Mouse (Mus musculus) midbrain, embryonic 10.5 days (tissue): Measurements from ENCODE around the gene Sf3b4. TPM values are rescaled to one million over a fixed set of nuclear protein-coding genes. Genes with fewer than 3 reads are reported as not detected.

Experiments
- DNase-seq: peaks from one replicate; pipeline ENCODE4 v3.0.0-alpha.2; 2017; ENCODE audit warnings: low spot score
- H3K27ac ChIP-seq: fragments of 300-500 bp; sonication (generic); replicated peaks from 2 replicates; pipeline ENCODE4 v1.5.1; 2016; ENCODE audit warnings: mild to moderate bottlenecking
- H3K27me3 ChIP-seq: fragments of 300-500 bp; sonication (generic); 2 replicates; pipeline ENCODE4 v1.6.1; 2016; ENCODE audit warnings: low read depth, mild to moderate bottlenecking; ENCODE audit not compliant: poor library complexity, severe bottlenecking
- H3K36me3 ChIP-seq: fragments of 300-500 bp; sonication (generic); 2 replicates; pipeline ENCODE4 v1.6.1; 2016; ENCODE audit warnings: mild to moderate bottlenecking, moderate library complexity
- H3K4me1 ChIP-seq: fragments of 300-500 bp; sonication (generic); 2 replicates; pipeline ENCODE4 v1.6.1; 2016
- H3K4me3 ChIP-seq: fragments of 300-500 bp; sonication (generic); 2 replicates; pipeline ENCODE4 v1.5.1; 2016; ENCODE audit warnings: mild to moderate bottlenecking, moderate library complexity
- H3K9me3 ChIP-seq: fragments of 300-500 bp; sonication (generic); replicated peaks from 2 replicates; pipeline ENCODE4 v1.6.1; 2016; ENCODE audit warnings: mild to moderate bottlenecking
- WGBS: fragments of 180-500 bp; shearing (Covaris S2); methylation state at CpG from one replicate; pipeline ENCODE4 v1.1.7; 2016; 5-methylcytosine and 5-hydroxymethylcytosine counted together
- polyA plus RNA-seq: library from polyadenylated mRNA; unstranded; fragments of >200 nt; fragmentation: Nextera tagmentation; extraction: Ambion mirVana; gene quantifications from 2 replicates; pipeline ENCODE4 v1.2.1, GENCODE M21; 2016

Sf3b4 gene
- polyA plus RNA-seq, 1 experiment from 2014 or later, result 271 TPM

DNA sequence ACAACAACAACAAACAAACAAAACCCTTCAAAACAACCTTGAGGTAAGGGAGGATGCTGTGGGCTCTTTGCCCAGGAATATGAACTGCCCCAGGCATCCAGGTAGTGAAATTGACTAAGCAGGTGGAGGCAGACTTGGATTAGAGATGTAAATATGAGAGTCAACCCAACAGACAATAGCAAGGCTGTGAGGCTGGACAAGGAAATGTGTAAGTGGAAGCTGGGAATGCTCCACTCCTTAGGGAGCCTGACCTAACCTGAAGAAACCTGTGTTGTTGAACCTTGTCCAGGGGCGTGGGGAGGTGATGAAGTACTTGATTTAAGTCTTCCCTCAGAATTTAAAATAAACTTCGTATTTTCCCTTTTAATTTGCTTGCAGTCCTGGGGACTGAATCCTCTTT lies 6.8 kb downstream of the Sf3b4 start:
- Histone ChIP-seq H3K9me3 (no peaks in the 10 kb centered on the region), H3K36me3 (peaks cover 52% of the 10 kb centered on the region), H3K4me1 (peaks cover 46% of the 10 kb centered on the region), H3K4me3 (no peak overlapping the region), H3K27me3 (no peaks in the 10 kb centered on the region), H3K27ac (no peak overlapping the region)
- 76% methylated on average over 2 of the region's 2 CpGs for WGBS
- no peak for DNase-seq

DNA sequence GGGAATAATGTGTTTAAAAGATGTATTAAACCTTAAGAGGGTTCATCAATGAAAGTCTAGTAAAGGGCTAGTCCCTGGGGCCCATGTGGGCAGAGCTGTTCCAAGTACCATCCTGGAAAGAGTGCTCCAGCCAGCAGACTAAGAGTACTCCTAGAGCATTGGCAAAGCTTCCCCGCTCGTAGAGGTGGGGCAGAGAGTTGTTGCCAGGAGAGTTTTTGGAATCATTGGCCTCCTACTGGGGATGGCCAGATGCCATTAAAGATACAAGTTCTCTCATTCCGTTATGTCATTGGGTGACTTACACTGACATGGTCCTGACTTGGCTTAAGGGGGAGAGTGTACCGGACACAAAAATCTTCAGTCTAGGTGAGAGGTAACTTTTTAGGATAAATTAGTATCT lies 7.4 kb downstream of the Sf3b4 start:
- H3K36me3 ChIP-seq, result peaks cover 46% of the 10 kb centered on the region
- no peak for DNase-seq
- WGBS, result 67% methylated on average over 4 of the region's 4 CpGs
- H3K4me3 ChIP-seq, result no peak overlapping the region
- no peak overlapping the region for H3K27ac ChIP-seq
- H3K4me1 ChIP-seq, result peaks cover 39% of the 10 kb centered on the region
- H3K27me3 ChIP-seq, result no peaks in the 10 kb centered on the region
- no peaks in the 10 kb centered on the region for H3K9me3 ChIP-seq

DNA sequence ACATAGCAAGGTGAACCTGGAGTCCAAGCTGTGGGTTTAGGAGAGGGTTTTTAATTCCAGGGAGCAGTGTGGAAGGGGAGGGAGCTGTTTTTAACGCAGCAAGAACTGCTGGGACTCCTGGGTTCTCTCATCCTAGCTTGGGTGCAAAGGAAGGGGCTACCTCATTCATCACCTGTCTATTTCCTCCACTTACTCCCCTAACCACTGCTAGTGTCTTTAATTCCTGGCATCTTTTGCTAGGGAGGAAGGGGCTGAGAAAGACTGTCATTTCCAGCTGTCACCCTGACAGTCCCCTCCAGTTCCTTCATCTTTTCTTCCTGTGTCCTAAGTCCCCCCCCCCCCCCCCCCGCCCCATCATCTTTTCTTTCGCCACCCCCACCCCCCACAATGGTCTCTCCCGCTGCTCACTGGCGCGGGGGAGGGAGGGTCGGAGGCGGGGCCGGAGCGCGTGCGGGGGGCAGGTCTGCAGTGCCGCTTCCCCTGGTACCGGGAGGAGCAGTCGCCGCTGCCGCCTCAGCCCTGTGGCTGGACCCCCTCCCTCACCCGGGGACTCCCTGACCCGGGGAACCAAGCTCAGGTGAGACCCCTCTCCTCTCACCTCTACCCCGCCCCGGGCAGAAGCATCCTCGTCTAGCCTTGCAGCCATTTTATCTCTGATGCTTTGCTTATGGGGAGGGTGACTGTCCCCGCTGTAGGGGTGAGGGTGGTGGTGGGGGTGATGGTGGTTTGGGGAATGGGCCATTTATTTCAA lies 8.8 kb downstream of the Sf3b4 start, which contains the start of gene Sv2a:
Gene Sv2a (plus strand): TSS at position 425 of the 751 bp plus-strand sequence.
- H3K36me3 ChIP-seq, result peaks cover 36% of the 10 kb centered on the region
- 1% methylated on average over 19 of the region's 23 CpGs for WGBS
- H3K27me3 ChIP-seq, result no peaks in the 10 kb centered on the region
- peak within 1 kb of the TSS; percentile 82 for H3K27ac ChIP-seq
- peaks cover 37% of the 10 kb centered on the region for H3K4me1 ChIP-seq
- DNase-seq, result peak; percentile 49
- peak within 1 kb of the TSS; percentile 63 for H3K4me3 ChIP-seq
- H3K9me3 ChIP-seq, result no peaks in the 10 kb centered on the region

DNA sequence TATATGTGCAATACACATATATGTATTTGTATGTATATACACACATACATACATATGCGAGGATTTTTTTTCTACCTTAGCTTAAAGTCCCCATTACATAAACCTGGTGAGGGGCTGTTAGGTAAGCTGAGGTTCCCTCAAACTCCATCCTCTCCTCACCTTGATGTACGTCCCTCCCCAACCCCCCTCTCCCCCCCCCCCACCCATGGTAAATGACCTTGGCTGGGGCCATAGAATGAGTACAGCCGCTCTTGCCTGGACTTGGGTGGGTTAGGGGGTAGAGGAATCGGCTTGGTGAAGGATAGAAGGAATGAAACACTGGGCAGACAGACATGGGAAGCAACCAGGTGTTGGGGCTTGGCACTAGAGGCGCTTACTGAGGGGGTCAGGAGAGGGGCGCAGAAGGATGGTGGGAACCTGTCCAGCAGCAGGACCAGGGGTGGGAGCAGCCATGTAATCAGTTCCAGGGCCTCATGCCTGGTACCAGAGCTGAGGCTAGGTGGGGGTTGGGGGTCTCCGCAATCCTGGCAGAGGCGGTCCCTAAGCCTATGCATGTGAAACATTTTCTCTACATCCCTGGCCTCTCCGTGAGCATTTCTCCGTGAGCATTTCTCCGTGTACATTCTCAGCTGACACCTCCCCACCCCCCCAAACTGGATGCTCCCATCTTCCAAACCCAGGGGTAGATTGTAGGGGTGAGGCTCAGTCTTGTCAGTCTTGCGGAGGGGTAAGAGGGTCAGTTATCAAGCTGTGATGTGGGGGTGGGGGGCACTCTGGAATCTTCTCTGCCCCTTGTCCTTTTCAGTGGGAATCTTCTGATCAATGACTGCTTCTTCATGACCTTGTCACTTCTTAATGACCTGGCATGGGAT lies 9.6 kb downstream of the Sf3b4 start:
- no peaks in the 10 kb centered on the region for H3K27me3 ChIP-seq
- peaks cover 37% of the 10 kb centered on the region for H3K4me1 ChIP-seq
- DNase-seq, result no peak
- H3K36me3 ChIP-seq, result peaks cover 28% of the 10 kb centered on the region
- 40% methylated on average over 12 of the region's 12 CpGs for WGBS
- H3K4me3 ChIP-seq, result peak overlapping the region; percentile 63
- H3K9me3 ChIP-seq, result no peaks in the 10 kb centered on the region
- H3K27ac ChIP-seq, result peak overlapping the region; percentile 82

DNA sequence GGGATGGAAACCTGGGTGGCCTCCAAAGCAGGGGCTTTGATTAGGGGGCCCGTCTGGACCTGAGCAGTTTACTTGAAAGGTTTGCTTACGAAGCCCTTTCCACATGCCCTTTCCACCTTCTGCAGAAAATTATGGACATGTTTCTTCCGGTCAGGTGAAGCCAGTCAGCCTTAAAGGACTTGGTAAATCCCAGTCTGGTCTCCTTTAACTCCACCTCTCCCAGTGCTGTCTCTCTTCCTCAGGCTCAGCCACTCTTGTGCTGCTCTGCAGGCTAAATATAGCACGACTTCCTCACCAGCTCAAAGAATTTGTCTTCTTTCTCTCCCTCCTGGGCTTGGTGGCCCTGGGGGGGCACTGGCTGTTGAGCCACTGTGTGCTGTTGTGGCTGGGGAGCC lies 10.2 kb downstream of the Sf3b4 start:
- H3K36me3 ChIP-seq, result peaks cover 23% of the 10 kb centered on the region
- H3K4me3 ChIP-seq, result peak overlapping the region; percentile 63; the same call in 1 of the 2 replicates
- no peaks in the 10 kb centered on the region for H3K9me3 ChIP-seq
- no peaks in the 10 kb centered on the region for H3K27me3 ChIP-seq
- DNase-seq, result no peak
- peaks cover 37% of the 10 kb centered on the region for H3K4me1 ChIP-seq
- WGBS, result 36% methylated on average over 4 of the region's 4 CpGs
- peak overlapping the region; percentile 7; the same call in 1 of the 2 replicates for H3K27ac ChIP-seq

DNA sequence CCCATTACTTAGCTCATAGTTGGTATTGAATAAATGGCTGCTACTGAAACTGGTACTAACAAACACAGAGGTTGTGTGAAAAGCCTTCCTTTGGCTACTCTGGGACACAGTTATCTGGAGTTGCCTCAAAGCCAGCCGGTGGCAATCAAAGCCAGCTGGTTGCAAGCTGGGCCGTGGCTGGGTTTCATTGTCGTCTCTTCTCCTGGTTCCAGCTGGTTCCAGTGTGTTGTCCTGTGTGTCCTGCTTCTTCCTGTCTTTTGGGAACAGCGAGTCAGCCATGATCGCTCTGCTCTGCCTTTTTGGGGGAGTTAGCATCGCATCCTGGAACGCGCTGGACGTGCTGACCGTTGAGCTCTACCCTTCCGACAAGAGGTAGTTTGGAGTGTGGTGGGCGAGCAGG lies 20.8 kb downstream of the Sf3b4 start:
- no peak for DNase-seq
- 0 out of 2 replicates have a peak, but pooled peaks cover 3% of the 10 kb centered on the region for H3K9me3 ChIP-seq
- H3K36me3 ChIP-seq, result peaks cover 11% of the 10 kb centered on the region
- peaks cover 17% of the 10 kb centered on the region for H3K4me1 ChIP-seq
- H3K4me3 ChIP-seq, result no peak overlapping the region
- H3K27ac ChIP-seq, result no peak overlapping the region
- H3K27me3 ChIP-seq, result 0 out of 2 replicates have a peak, but pooled peaks cover 9% of the 10 kb centered on the region
- WGBS, result 69% methylated on average over 12 of the region's 12 CpGs

DNA sequence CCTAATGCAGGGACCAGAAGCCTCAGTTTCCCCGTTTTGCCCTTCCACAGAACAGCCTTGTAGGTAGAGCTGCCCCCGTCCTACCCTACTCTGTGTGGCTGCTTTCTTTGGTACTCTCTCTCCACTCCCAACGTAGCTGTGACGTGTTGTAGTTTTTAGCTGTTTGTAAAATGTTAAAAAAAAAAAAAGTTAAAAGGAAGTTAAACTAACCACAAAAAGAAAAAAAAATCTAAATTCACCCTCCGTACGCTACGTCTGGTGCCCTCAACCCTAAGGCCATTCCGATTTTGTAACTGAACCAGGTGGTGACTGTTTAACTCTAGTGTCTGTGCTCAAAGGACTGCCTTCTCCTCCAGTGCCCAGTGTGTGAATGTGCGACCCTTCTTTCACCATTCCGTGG lies 22.8 kb downstream of the Sf3b4 start:
- 0 out of 2 replicates have a peak, but pooled peaks cover 3% of the 10 kb centered on the region for H3K9me3 ChIP-seq
- 91% methylated on average over 10 of the region's 10 CpGs for WGBS
- no peak overlapping the region for H3K4me3 ChIP-seq
- H3K27ac ChIP-seq, result no peak overlapping the region
- H3K36me3 ChIP-seq, result peaks cover 11% of the 10 kb centered on the region
- H3K27me3 ChIP-seq, result peaks cover 20% of the 10 kb centered on the region; the same call in 1 of the 2 replicates
- H3K4me1 ChIP-seq, result peaks cover 21% of the 10 kb centered on the region
- no peak for DNase-seq

DNA sequence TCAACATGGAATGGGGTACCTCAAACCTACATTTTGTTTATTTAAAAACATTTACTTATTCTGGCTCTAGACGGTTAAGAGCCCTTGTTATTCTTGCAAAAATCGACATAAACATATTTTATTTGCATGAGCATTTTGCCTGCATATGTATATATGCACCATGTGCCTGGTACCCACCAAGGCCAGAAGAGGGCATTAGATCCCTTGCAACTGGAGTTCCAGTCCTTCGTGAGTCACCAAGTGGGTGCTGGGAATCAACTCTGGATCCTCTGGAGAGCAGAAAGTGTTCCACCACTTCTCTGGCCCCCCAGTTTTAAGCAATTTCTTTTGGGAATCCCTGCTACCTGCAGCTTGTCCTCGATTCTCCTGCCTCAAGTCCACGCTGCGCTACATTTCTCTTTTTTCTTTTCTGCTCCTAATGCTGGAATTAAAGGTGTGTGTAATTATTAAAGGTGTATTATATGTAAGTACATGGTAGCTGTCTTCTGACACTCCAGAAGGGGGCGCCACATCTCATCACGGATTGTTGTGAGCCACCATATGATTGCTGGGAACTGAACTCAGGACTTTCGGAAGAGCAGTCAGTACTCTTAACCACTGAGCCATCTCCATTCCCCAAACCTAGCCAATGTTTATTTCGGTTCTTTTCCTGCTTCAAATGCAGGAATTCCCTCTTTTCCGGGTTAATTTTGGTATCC lies 23.6 kb downstream of the Sf3b4 start:
- 93% methylated on average over 11 of the region's 11 CpGs for WGBS
- Histone ChIP-seq H3K27me3 (peaks cover 20% of the 10 kb centered on the region; the same call in 1 of the 2 replicates), H3K4me3 (peak overlapping the region; percentile 69), H3K27ac (no peak overlapping the region), H3K4me1 (peaks cover 21% of the 10 kb centered on the region), H3K36me3 (peaks cover 11% of the 10 kb centered on the region), H3K9me3 (0 out of 2 replicates have a peak, but pooled peaks cover 3% of the 10 kb centered on the region)
- DNase-seq, result no peak

DNA sequence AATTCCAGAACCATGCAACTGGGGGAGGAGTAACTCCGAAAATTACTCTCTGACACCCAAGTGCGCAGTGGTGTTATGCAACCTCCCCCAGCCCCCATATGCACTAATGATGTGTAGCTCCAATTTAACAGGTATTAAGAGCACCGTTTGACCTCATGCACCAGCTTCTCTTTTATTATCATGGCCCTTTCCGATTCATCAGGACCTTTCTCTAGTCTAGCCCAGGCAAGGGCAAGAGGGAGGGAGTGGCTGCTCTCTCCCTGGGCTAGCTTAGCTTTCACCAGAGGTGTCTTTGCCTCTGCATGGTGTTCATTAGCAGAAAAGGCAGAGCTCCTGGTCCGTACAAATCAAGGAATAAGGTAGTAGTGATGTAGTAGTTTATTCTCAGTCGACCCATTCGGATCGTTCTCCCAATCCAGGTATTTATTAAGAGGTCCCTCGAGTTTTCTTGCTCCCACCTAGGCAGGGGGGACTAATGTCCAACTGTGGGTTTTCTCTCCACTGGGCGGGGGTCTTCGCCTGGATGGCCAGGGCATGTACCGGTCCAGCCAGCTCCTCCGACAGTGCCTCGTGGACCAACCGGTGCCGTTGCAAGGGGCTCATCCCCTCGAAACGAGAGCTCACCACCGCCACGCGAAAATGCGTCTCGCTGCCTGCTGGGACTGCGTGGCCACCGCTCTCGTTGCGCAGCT lies 24.5 kb downstream of the Sf3b4 start:
- H3K27me3 ChIP-seq, result peaks cover 20% of the 10 kb centered on the region; the same call in 1 of the 2 replicates
- WGBS, result 20% methylated on average over 27 of the region's 27 CpGs
- 0 out of 2 replicates have a peak, but pooled peaks cover 3% of the 10 kb centered on the region for H3K9me3 ChIP-seq
- H3K4me3 ChIP-seq, result peak overlapping the region; percentile 69
- H3K27ac ChIP-seq, result peak overlapping the region; percentile 97
- DNase-seq, result no peak
- peaks cover 11% of the 10 kb centered on the region for H3K36me3 ChIP-seq
- peaks cover 21% of the 10 kb centered on the region for H3K4me1 ChIP-seq

DNA sequence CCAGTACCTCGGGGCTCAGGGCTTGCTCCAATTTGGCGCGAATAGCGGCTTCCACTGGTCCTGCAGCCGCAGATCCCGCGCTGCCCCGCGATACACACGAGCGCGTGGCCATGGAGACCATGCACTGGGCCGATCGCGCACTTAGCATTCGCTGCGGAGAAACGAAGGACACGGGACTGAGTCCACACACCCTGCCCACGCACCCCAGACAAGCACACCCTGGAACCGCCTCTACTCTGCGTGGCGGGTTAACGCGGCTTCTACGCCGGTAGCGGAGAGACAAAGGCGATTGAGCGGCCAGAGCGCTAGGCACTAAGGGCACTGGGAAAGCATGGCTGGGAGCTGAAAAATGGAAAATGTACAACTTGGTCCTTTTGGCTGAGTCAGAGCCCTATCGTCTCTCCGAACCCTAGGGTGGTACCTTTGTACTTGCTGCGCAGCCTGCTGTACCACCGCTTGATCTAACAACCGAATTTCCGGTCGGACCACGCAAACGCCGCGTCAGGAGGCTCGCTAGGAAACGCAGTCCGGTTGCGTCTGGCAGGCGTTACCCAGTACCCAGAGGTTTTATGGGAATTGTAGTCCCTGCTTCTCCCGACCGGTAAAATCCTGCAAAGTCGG lies 25.1 kb downstream of the Sf3b4 start:
- peaks cover 20% of the 10 kb centered on the region; the same call in 1 of the 2 replicates for H3K27me3 ChIP-seq
- H3K36me3 ChIP-seq, result peaks cover 11% of the 10 kb centered on the region
- peak; percentile 89 for DNase-seq
- under 1% methylated on average over 50 of the region's 50 CpGs for WGBS
- H3K4me1 ChIP-seq, result peaks cover 21% of the 10 kb centered on the region
- peak overlapping the region; percentile 97 for H3K27ac ChIP-seq
- peak overlapping the region; percentile 69 for H3K4me3 ChIP-seq
- H3K9me3 ChIP-seq, result 0 out of 2 replicates have a peak, but pooled peaks cover 3% of the 10 kb centered on the region

DNA sequence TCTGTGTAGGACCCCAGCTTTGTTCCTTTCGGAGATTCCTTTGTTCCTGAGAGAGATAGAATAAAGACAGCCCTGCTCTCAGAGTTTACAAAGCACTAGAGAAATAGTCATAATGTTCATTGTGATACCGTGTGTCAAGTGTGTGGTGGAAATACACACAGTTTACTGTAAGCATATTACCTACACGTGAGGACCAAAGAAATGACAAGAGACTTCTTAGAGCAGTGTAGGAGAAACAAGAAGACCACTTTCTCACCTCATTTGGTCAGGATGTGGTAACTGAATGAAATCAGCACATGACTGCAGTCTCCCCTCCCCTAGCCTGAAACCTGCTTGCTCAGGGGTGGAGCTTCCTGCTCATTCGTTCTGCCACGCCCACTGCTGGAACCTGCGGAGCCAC lies 26.0 kb downstream of the Sf3b4 start:
- H3K36me3 ChIP-seq, result peaks cover 11% of the 10 kb centered on the region
- peak overlapping the region; percentile 97 for H3K27ac ChIP-seq
- WGBS, result 5% methylated on average over 6 of the region's 6 CpGs
- H3K27me3 ChIP-seq, result peaks cover 20% of the 10 kb centered on the region; the same call in 1 of the 2 replicates
- peak overlapping the region; percentile 69 for H3K4me3 ChIP-seq
- H3K9me3 ChIP-seq, result 0 out of 2 replicates have a peak, but pooled peaks cover 3% of the 10 kb centered on the region
- H3K4me1 ChIP-seq, result peaks cover 21% of the 10 kb centered on the region
- DNase-seq, result no peak
